8 mouse cellular contexts compared by ENCODE assay signal in genomic region chr10:79908167-79909091, GRCm38 (mm10). TPM values are rescaled to one million over a fixed set of nuclear protein-coding genes. Genes with fewer than 3 reads are reported as not detected.
DNase-seq lines count a peak whose midpoint lies in the region; ATAC-seq and TF ChIP-seq lines count a peak whose summit lies in the region.

Gene Med16 (minus strand): TSS chr10:79908923.

- peak within 1 kb of the TSS; percentile 83 for H3K9ac ChIP-seq in hindbrain, embryonic 14.5 days

- CTCF ChIA-PET in Patski (lab: Charles Lee), result interaction anchor here (0.9 to 3.7 kb wide), 6 partner anchors 17 to 76 kb away, joined by 3 to 15 read pairs (median 6); partner anchors contain the start of gene Tmem259

- TF ChIP-seq CTCF in Patski (IDR thresholded peaks at IDR 0.05), result no peak

- H3K4me2 ChIP-seq in hindbrain, embryonic 14.5 days (replicated peaks), result peak within 1 kb of the TSS; percentile 42

- DNase-seq in Patski (ENCODE audit: low read depth, low spot score), result peak; percentile 81
- peak; percentile 95 to 96 for DNase-seq in cerebellum, postnatal 14 days
- DNase-seq in frontal cortex, postnatal 25 days (ENCODE audit: low spot score in 2 of 2), result peak; percentile 89 to 93
- peak; percentile 90 for DNase-seq in hindbrain, embryonic 14.5 days (ENCODE audit: low spot score)
- DNase-seq in layer of hippocampus, postnatal 36 days, result peak; percentile 96 to 97
- DNase-seq in lung, postnatal 36 days, result peak; percentile 98
- peak; percentile 98 for DNase-seq in retina, postnatal 1 day
- DNase-seq in urinary bladder, adult 18-20 months (ENCODE audit: low spot score in 2 of 2), result peak; percentile 95 to 97

- H3K4me3 ChIP-seq in hindbrain, embryonic 14.5 days (replicated peaks; ENCODE audit: low read length), result peak within 1 kb of the TSS; percentile 54

- WGBS in hindbrain, embryonic 14.5 days, result 2% methylated on average over 52 of the region's 52 CpGs

- H3K27ac ChIP-seq in hindbrain, embryonic 14.5 days, result peak within 1 kb of the TSS; percentile 98

- H3K36me3 ChIP-seq in hindbrain, embryonic 14.5 days (replicated peaks; ENCODE audit: control insufficient read depth, insufficient read depth), result peaks cover 42% of the 10 kb centered on the region

- ATAC-seq in Patski, result peak; percentile 86
- ATAC-seq in hindbrain, embryonic 14.5 days (ENCODE audit: low FRiP score), result peak; percentile 93

- no peaks in the 10 kb centered on the region for H3K9me3 ChIP-seq in hindbrain, embryonic 14.5 days (ENCODE audit: control insufficient read depth, low read length)

- peaks cover 11% of the 10 kb centered on the region for H3K4me1 ChIP-seq in hindbrain, embryonic 14.5 days (replicated peaks; ENCODE audit: control insufficient read depth, insufficient read depth, low read length)

- H3K27me3 ChIP-seq in Patski, result no peaks in the 10 kb centered on the region
- no peaks in the 10 kb centered on the region for H3K27me3 ChIP-seq in hindbrain, embryonic 14.5 days (ENCODE audit: control insufficient read depth, insufficient read depth, low read length)

- POLR2A ChIA-PET in Patski (lab: Charles Lee), result interaction anchor here (0.7 to 1.6 kb wide), 6 partner anchors 9 to 234 kb away, joined by 3 to 5 read pairs (median 4); no protein-coding TSS in a partner anchor

- in situ Hi-C loops in Patski (cut with MboI; ENCODE audit: low pct_unique_long_range_greater_than_20kb), result no loop called here

RNA-seq across cellular contexts. Expression of gene Med16, which starts in this region (rescaled TPM):
- 27.1 TPM for polyA plus RNA-seq in Patski (2021)
- polyA plus RNA-seq in hindbrain, embryonic 14.5 days (2014; fragmentation: Nextera tagmentation; extraction: Ambion mirVana), result 42.0 and 42.5 TPM in 2 replicates
- total RNA-seq in layer of hippocampus, postnatal 36 days (2021), result 10 to 100 TPM; 53.0 to 54.1 TPM

Comparison
In these comparisons a context has a peak if more than half of its experiments do, and no peak if none do; other contexts are left out.
1. Peak in every context shown above with its lines: DNase-seq, ATAC-seq, H3K4me3 ChIP-seq and H3K27ac ChIP-seq.